Mouse (Mus musculus): Measurements from ENCODE around the gene Zkscan5. TPM values are rescaled to one million over a fixed set of nuclear protein-coding genes. Genes with fewer than 3 reads are reported as not detected.
A peak's percentile ranks its signal among the peaks of the same experiment; 100 is the strongest.

The Zkscan5 gene
- total RNA-seq (2021), result 1 to 10 TPM; 7.8 to 8.2 TPM
- long read RNA-seq, experiment 1, transcript Zkscan5-202 (6 exons, 3,794 nt), result major isoform, 6 of 6 reads
- long read RNA-seq, experiment 1, partial matches to known transcripts, result 0 of 6 reads
- long read RNA-seq, experiment 1, other reads (novel, unspliced or antisense), result 0 of 6 reads
- long read RNA-seq, experiment 2, transcript Zkscan5-202 (6 exons, 3,794 nt), result major isoform, 9 of 13 reads
- long read RNA-seq, experiment 2, partial matches to known transcripts, result 3 of 13 reads
- long read RNA-seq, experiment 2, other reads (novel, unspliced or antisense), result 1 of 13 reads

GRCm38 (mm10) chr5:145203936-145204691 is at the start of gene Zkscan5:
Zkscan5 (plus strand) TSS chr5:145204562.
- intact Hi-C loops (cut with DNase I; ENCODE audit: low total_unique reads), result no loop called here
- peak; percentile 98 for DNase-seq

GRCm38 (mm10) chr5:145161361-145161760 is 43.0 kb upstream of the Zkscan5 start:
- intact Hi-C loops (cut with DNase I; ENCODE audit: low total_unique reads), result no loop called here
- no peak for DNase-seq

DNA sequence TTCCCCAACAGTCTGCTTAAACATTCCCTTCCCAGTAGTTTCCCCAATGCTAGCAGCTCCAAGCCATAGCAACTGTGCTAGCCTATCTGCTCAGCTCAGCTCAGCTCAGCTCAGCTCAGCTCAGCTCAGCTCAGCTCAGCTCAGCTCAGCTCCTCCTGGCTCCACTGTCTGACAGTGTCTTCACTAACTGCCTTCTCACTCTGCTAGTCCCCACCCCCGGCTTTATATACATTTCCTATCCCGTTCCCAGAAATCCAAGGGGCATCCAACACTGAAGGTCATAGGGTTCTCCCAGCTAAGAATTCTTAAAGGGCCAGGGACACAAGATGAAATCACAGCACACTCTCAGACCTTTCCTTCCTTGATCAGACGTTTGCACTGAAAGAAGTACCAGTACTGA is 39.7 kb upstream of the Zkscan5 start:
- no peak for DNase-seq
- intact Hi-C loops (cut with DNase I; ENCODE audit: low total_unique reads), result no loop called here

GRCm38 (mm10) chr5:145165184-145165583 is 39.2 kb upstream of the Zkscan5 start:
- intact Hi-C loops (cut with DNase I; ENCODE audit: low total_unique reads), result no loop called here

GRCm38 (mm10) chr5:145166536-145167305 is 37.6 kb upstream of the Zkscan5 start, which contains the start of the genes Ptcd1 and Cpsf4:
Ptcd1 (minus strand) TSS chr5:145167108.
Cpsf4 (plus strand) TSS chr5:145167213.
- peak; percentile 99 for DNase-seq
- intact Hi-C loops (cut with DNase I; ENCODE audit: low total_unique reads), result no loop called here

More at GRCm38 (mm10) chr5:145165184-145165583, 39.2 kb upstream of the Zkscan5 start:
- DNase-seq, result no peak

GRCm38 (mm10) chr5:145167306-145167661 is 37.1 kb upstream of the Zkscan5 start:
- intact Hi-C loops (cut with DNase I; ENCODE audit: low total_unique reads), result no loop called here
- no peak for DNase-seq

DNA sequence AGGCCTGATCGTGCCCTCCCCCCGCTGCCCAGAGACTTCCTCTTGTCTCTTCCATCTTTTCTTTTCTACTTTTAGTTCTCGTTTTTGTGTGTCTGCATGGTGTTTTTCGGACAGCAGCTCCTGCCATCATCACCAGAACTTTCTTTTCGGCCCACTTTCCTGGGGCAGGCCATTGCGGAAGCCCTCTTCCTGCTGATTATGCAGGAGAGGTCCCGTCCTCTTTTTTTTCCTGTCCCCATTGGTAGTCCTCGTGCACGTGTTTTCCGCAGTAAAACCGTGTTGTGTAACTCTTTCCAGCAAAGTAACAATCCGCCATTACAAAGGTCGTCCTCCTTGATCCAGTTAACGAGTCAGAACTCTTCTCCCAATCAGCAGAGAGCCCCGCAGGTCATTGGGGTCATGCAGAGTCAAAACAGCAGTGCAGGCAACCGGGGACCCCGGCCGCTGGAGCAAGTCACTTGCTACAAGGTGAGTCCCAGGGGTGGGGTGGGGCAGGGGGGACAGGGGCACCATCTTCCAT is 25.8 kb upstream of the Zkscan5 start:
- DNase-seq, result no peak
- intact Hi-C loops (cut with DNase I; ENCODE audit: low total_unique reads), result no loop called here

- intact Hi-C loops (cut with DNase I; ENCODE audit: low total_unique reads), result no loop called here
- DNase-seq, result no peak
These were observed 19.1 kb upstream of the Zkscan5 start for GRCm38 (mm10) chr5:145185244-145185643.

DNA sequence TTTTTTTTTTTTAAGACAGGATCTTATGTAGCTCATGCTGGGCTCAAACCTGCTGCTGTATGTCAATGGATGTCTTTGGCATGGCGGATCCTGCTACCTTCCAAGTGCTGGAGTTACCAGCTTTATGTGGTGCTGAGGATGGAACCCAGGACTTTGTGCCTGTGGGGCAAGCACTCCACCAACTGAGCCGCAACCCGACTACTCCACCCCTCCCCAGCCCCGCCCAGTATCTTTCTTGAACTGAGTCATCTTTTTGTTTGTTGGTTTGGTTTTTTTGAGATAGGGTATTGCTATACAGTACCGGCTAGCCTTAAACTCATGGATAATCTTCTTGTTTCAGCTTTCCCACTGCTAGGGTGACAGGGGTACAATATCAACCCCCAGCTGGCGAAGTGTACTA is 14.9 kb upstream of the Zkscan5 start:
- intact Hi-C loops (cut with DNase I; ENCODE audit: low total_unique reads), result no loop called here
- no peak for DNase-seq

DNA sequence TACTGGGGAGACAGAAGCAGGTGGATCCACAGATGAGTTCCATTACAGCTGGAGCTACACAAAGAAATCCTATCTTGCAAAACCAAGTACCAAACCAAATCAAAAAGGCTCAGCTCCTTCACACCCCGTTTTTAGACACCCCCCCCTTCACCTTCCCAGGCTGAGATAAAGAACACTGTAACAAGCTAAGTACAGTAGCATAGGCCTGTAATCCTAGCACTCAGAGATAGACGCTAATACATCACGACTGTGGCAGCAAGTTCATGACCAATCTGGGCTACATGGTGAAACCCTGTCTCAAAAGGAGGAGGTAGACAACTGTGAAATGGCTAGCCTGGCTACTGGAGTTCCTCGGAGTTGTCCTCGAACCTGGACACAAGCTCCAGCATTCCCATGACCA is 14.0 kb upstream of the Zkscan5 start:
- intact Hi-C loops (cut with DNase I; ENCODE audit: low total_unique reads), result no loop called here
- DNase-seq, result no peak

GRCm38 (mm10) chr5:145190875-145191798 is 13.2 kb upstream of the Zkscan5 start:
- DNase-seq, result peak; percentile 92
- intact Hi-C loops (cut with DNase I; ENCODE audit: low total_unique reads), result no loop called here

DNA sequence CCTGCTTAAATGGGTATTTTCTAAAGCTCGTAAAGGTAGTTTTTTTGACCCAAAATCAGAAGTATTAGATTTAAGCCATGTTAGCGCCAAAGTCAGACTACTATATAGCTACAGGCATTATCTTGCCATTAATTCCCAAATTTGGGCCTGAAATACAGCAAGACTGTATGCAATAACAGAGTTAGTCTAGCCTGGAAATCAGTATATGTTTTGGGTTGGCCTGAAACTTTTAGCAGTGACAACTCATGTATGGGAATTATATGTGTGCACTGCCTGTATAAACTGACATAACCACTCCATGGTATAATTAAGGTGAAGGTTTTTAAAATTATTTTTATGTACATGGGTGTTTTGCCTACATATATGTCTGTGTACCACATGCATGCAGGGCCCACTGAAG is 12.4 kb upstream of the Zkscan5 start, which contains the start of gene Atp5j2:
Gene Atp5j2 (minus strand): TSS at position 101 of the 400 bp plus-strand sequence.
- intact Hi-C loops (cut with DNase I; ENCODE audit: low total_unique reads), result no loop called here
- DNase-seq, result no peak

DNA sequence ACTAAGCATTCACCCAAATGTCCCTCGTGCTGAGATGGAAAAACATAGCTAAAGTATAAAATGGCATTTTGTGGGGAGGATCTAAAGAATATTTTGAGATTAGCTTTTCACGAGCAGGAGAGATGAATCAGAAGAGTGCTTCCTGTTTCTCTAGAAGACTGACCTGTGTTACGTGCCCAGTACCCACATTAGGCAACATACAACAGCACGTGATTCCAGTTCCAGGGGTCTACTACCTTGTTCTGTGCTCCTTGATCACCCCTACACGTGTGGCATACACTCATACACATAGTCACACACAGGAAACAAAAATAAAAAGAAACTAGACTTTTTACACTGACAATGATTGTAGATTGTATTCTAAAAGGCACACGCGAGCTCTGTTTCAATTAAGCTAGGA is 4.0 kb upstream of the Zkscan5 start:
- intact Hi-C loops (cut with DNase I; ENCODE audit: low total_unique reads), result no loop called here
- no peak for DNase-seq

DNA sequence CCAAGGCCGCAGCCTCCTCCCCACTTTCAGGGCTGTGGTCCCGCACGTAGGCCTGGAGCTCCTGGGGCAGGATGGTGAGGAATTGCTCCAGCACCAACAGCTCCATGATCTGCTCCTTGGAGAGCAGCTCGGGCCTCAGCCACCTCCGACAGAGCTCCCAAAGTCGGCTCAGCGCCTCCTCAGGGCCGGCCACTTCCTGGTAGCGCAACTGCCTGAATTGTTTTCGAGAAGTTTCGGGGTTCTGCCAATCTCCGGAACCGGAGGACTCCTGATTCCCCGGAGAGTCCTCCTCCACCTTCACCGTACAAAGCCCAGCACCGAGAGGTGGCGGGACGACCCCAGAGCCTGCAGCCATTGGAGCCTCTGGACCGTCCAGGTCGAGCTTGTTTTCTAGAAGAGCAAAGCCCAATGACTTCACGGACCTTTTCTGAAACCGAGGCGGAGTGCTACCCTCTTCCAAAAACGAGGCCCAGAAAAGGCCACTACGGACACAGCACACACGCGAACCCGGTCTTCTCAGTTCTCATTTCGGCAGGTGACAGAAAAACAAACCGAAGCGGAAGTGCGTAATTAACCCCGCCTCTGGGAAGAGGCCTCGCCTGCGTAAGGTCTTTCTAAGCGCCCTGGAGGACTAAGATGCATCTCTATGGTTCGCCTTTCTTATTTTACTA is 2.9 kb upstream of the Zkscan5 start, which contains the start of gene Zkscan14:
Gene Zkscan14 (minus strand): TSS at position 548 of the 671 bp plus-strand sequence.
- DNase-seq, result peak; percentile 73
- intact Hi-C loops (cut with DNase I; ENCODE audit: low total_unique reads), result no loop called here

GRCm38 (mm10) chr5:145202446-145202845 is 1.9 kb upstream of the Zkscan5 start:
- DNase-seq, result no peak
- intact Hi-C loops (cut with DNase I; ENCODE audit: low total_unique reads), result no loop called here

GRCm38 (mm10) chr5:145205041-145205440 is 679 bp downstream of the Zkscan5 start:
- intact Hi-C loops (cut with DNase I; ENCODE audit: low total_unique reads), result no loop called here
- no peak for DNase-seq

DNA sequence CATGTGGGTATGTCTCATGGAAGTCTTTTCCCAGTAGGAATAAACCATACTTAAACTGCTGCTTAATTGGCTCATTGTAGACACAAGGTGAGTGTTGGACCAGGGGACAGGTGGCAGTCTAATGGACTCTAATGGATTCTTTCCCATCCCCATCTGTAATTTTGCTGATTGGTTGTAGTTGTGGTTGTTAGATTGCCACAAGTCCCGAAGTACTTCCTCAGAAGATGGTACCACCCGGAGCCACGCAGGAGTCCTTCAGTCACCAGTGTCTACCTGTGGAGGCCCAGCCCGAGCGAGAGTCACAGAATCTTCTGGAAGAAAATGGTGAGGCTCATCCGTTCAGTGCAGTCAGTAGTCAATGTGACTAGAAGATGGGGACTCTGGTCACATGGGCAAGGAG is 3.0 kb downstream of the Zkscan5 start:
- intact Hi-C loops (cut with DNase I; ENCODE audit: low total_unique reads), result no loop called here
- no peak for DNase-seq

DNA sequence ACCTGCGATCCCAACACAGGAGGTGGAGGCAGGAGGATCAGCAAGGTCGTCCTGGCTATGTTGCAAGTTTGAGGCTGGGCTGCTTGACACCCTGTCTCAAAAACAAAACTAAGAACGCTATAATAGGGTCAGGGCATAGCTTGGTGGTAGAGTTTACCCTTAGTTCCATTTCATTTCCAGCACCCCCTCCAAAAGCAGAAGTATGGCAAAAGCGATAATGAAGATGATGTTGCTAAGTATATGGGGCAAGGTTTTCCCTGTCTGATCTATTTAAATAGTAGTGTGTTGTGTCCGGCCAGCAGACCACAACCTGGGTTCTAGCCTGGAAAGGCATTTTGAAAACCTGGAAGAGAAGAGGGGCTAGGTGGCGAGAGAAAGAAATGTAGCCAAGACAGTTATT is 3.6 kb downstream of the Zkscan5 start:
- no peak for DNase-seq
- intact Hi-C loops (cut with DNase I; ENCODE audit: low total_unique reads), result no loop called here
